Mouse (Mus musculus) olfactory bulb, adult 2 months (tissue): ENCODE results near the gene Cep350. TPM values are rescaled to one million over a fixed set of nuclear protein-coding genes. Genes with fewer than 3 reads are reported as not detected.

Experiments
- H3K27ac ChIP-seq: fragments of 200-500 bp; 2 replicates; pipeline ENCODE4 v1.5.1; 2012; ENCODE audit warnings: low read depth, low read length; ENCODE audit not compliant: insufficient read depth
- H3K4me1 ChIP-seq: fragments of 200-500 bp; 2 replicates; pipeline ENCODE4 v1.6.1; 2012; ENCODE audit warnings: low read length; ENCODE audit not compliant: control insufficient read depth, insufficient read depth
- H3K4me3 ChIP-seq: fragments of 200-500 bp; 2 replicates; pipeline ENCODE4 v1.5.1; 2012; ENCODE audit warnings: mild to moderate bottlenecking, low read depth, low read length, moderate library complexity; ENCODE audit not compliant: insufficient read depth
- CTCF ChIP-seq: fragments of 200-500 bp; IDR thresholded peaks from 2 replicates; pipeline ENCODE4 v1.5.1; 2012; ENCODE audit warnings: low read depth, mild to moderate bottlenecking, low read length, moderate library complexity; ENCODE audit not compliant: insufficient read depth
- POLR2A ChIP-seq: fragments of 200-500 bp; IDR thresholded peaks from 2 replicates; pipeline ENCODE4 v1.6.1; 2012; ENCODE audit warnings: mild to moderate bottlenecking, low read depth, low read length, moderate library complexity; ENCODE audit not compliant: insufficient read depth
- WGBS: fragments of 180-500 bp; shearing (Covaris S2); methylation state at CpG from one replicate; pipeline ENCODE4 v1.1.7; 2018; 5-methylcytosine and 5-hydroxymethylcytosine counted together
- polyA plus RNA-seq: library from polyadenylated mRNA; stranded (reverse); fragments of >200 nt; gene quantifications from 2 replicates; pipeline ENCODE4 v1.2.4, GENCODE M21; 2012; ENCODE audit warnings: low replicate concordance; ENCODE audit not compliant: missing spikeins, insufficient read depth, insufficient read length

Cep350 gene
- polyA plus RNA-seq, 1 experiment, result not detected

GRCm38 (mm10) chr1:155797425-155797824 lies 175.6 kb downstream of the Cep350 start:
- WGBS, result 67% methylated on average over 4 of the region's 4 CpGs
- H3K4me3 ChIP-seq, result no peak overlapping the region
- no peak for TF ChIP-seq CTCF
- TF ChIP-seq POLR2A, result no peak
- no peak overlapping the region for H3K27ac ChIP-seq
- no peaks in the 10 kb centered on the region; the same call in 1 of the 2 replicates for H3K4me1 ChIP-seq

GRCm38 (mm10) chr1:155796757-155797405 lies 176.2 kb downstream of the Cep350 start:
- TF ChIP-seq CTCF, result no peak
- no peak for TF ChIP-seq POLR2A
- no peak overlapping the region for H3K4me3 ChIP-seq
- WGBS, result 77% methylated on average over 11 of the region's 11 CpGs
- H3K27ac ChIP-seq, result no peak overlapping the region
- H3K4me1 ChIP-seq, result no peaks in the 10 kb centered on the region; the same call in 1 of the 2 replicates

DNA sequence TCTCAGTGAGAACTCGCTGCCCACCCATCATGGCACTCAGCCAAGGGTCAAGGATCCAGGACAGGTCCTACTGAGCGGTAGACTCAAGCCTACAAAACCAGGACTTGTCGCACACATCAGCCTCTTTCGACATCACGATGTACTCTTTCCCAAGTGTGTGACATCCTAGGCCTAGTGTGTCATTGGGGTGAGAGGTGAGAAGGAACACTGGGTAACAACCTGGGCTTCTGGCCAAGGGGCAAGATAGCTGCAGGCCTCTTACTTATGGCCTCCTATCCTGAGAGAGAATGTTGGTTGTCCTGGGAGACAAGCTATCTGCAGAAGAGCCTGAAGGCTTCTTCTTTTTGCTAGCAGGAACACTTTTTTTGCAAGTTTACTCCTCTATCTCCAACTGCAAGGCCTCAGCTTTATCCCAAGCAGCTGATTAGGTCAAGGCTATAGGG lies 177.2 kb downstream of the Cep350 start:
- 94% methylated on average over 5 of the region's 5 CpGs for WGBS
- Histone ChIP-seq H3K27ac (no peak overlapping the region), H3K4me1 (peaks cover under 1% of the 10 kb centered on the region), H3K4me3 (no peak overlapping the region)
- TF ChIP-seq CTCF (no peak), POLR2A (no peak)

Other genes starting within 250 kb of the Cep350 start
- gene Lhx4, start 221.6 kb downstream of the Cep350 start, polyA plus RNA-seq, result not detected in 2 replicates
- gene Qsox1, start 160.4 kb downstream of the Cep350 start, polyA plus RNA-seq, result not detected in 2 replicates
- not detected in 2 replicates for gene Tor1aip2, start 62.1 kb upstream of the Cep350 start, polyA plus RNA-seq
- gene Tor1aip1, start 63.2 kb upstream of the Cep350 start, polyA plus RNA-seq, result not detected in 2 replicates
- gene Fam163a, start 231.8 kb upstream of the Cep350 start, polyA plus RNA-seq, result not detected in 2 replicates